Mouse (Mus musculus): Measurements from ENCODE around the gene Rab29. TPM values are rescaled to one million over a fixed set of nuclear protein-coding genes. Genes with fewer than 3 reads are reported as not detected.

Gene Rab29
- polyA plus RNA-seq, 1 experiment from 2014 or later = 7.6 TPM

DNA sequence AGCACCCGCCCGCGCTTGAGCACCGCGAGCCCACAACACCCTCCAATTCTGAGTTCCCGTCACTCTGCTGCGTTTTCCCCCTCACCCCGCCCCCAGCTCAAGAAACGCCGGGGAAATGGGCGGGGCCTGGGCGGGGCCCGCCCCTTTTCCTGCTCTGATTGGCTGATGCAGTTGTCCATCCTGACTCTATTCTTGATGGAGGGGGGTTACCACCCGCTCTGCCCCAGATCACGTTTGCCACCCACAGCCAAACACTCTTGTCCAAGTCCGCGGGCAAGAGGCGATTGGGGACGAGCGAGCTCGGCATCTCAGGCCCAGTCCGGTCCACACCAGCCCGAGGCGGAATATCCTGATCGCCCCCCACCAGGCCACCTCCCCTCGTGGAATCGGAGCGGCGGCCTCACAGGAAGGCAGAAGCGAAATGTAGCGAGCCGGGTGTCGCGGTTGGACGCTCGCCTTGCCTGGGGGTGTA lies 39.2 kb upstream of the Rab29 start:
- Histone ChIP-seq H3K9ac (ENCODE audit: low read depth, low read length) (peak overlapping the region; percentile 82), H3K4me1 (ENCODE audit: control insufficient read depth, insufficient read depth, low read length) (peaks cover 20% of the 10 kb centered on the region), H3K4me3 (ENCODE audit: low read depth, low read length) (peak overlapping the region; percentile 76), H3K27ac (ENCODE audit: low read length) (peak overlapping the region; percentile 79), H3K4me2 (ENCODE audit: low read length) (peak overlapping the region; percentile 95), H3K27me3 (ENCODE audit: control insufficient read depth, insufficient read depth, low read depth, low read length) (no peaks in the 10 kb centered on the region), H3K36me3 (ENCODE audit: control insufficient read depth, insufficient read depth, low read length) (no peaks in the 10 kb centered on the region), H3K9me3 (replicated peaks; ENCODE audit: control insufficient read depth, low read length, poor library complexity, severe bottlenecking) (no peaks in the 10 kb centered on the region)
- ATAC-seq = peak; percentile 97
- WGBS = under 1% methylated on average over 35 of the region's 36 CpGs

- WGBS = 1% methylated on average over 19 of the region's 22 CpGs
- Histone ChIP-seq H3K9ac (ENCODE audit: low read depth, low read length) (peak overlapping the region; percentile 82), H3K4me1 (ENCODE audit: control insufficient read depth, insufficient read depth, low read length) (peaks cover 20% of the 10 kb centered on the region), H3K4me2 (ENCODE audit: low read length) (peak overlapping the region; percentile 95), H3K9me3 (replicated peaks; ENCODE audit: control insufficient read depth, low read length, poor library complexity, severe bottlenecking) (no peaks in the 10 kb centered on the region), H3K27ac (ENCODE audit: low read length) (peak overlapping the region; percentile 79), H3K27me3 (ENCODE audit: control insufficient read depth, insufficient read depth, low read depth, low read length) (no peaks in the 10 kb centered on the region), H3K36me3 (ENCODE audit: control insufficient read depth, insufficient read depth, low read length) (no peaks in the 10 kb centered on the region), H3K4me3 (ENCODE audit: low read depth, low read length) (peak overlapping the region; percentile 76)
- ATAC-seq = peak; percentile 74
Observed at GRCm38 (mm10) chr1:131828297-131829126, 38.5 kb upstream of the Rab29 start.

DNA sequence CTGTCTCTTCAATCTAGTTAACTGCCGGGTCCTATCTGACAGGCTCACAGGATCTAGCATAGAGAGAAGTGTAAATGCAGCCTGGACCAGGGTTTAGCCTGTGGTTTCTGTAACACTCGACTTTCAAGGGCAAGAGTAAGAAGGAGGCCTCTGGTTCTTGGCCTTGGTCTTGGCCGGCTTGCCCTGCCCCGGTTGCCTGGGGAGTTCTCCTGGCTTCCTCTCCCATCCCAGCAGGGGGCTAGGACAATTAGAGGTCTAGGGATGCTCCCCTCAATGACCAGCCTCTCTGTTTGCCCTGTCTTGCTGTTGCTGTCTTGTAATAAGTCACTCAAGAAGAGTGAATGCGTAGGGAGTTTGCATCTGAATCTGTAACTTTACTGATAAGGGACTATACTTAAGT lies 37.7 kb upstream of the Rab29 start:
- Histone ChIP-seq H3K9ac (ENCODE audit: low read depth, low read length) (0 out of 2 replicates have a peak overlapping the region, but pooled peaks have one; percentile 33), H3K9me3 (replicated peaks; ENCODE audit: control insufficient read depth, low read length, poor library complexity, severe bottlenecking) (no peaks in the 10 kb centered on the region), H3K27ac (ENCODE audit: low read length) (no peak overlapping the region), H3K36me3 (ENCODE audit: control insufficient read depth, insufficient read depth, low read length) (no peaks in the 10 kb centered on the region), H3K4me3 (ENCODE audit: low read depth, low read length) (peak overlapping the region; percentile 76), H3K4me2 (ENCODE audit: low read length) (peak overlapping the region; percentile 95), H3K4me1 (ENCODE audit: control insufficient read depth, insufficient read depth, low read length) (peaks cover 20% of the 10 kb centered on the region), H3K27me3 (ENCODE audit: control insufficient read depth, insufficient read depth, low read depth, low read length) (no peaks in the 10 kb centered on the region)
- 45% methylated on average over 5 of the region's 5 CpGs for WGBS
- ATAC-seq = no peak

DNA sequence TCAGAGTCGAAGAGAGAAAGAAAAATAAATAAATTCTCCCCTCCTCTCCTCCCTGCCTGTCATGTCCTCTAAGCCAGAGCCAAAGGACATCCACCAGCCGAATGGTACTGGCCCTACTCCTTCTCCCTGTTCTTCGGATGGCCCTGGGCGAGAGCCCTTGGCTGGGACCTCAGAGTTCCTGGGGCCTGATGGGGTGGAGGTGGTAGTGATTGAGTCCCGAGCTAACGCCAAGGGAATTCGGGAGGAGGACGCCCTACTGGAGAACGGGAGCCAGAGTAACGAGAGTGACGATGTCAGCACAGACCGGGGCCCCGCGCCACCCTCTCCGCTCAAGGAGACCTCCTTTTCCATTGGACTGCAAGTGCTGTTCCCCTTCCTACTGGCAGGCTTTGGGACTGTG lies 36.5 kb upstream of the Rab29 start:
- Histone ChIP-seq H3K4me1 (ENCODE audit: control insufficient read depth, insufficient read depth, low read length) (peaks cover 20% of the 10 kb centered on the region), H3K27ac (ENCODE audit: low read length) (no peak overlapping the region), H3K9me3 (replicated peaks; ENCODE audit: control insufficient read depth, low read length, poor library complexity, severe bottlenecking) (no peaks in the 10 kb centered on the region), H3K4me3 (ENCODE audit: low read depth, low read length) (no peak overlapping the region), H3K9ac (ENCODE audit: low read depth, low read length) (no peak overlapping the region), H3K27me3 (ENCODE audit: control insufficient read depth, insufficient read depth, low read depth, low read length) (no peaks in the 10 kb centered on the region), H3K36me3 (ENCODE audit: control insufficient read depth, insufficient read depth, low read length) (no peaks in the 10 kb centered on the region), H3K4me2 (ENCODE audit: low read length) (no peak overlapping the region)
- 89% methylated on average over 15 of the region's 15 CpGs for WGBS
- ATAC-seq = no peak

GRCm38 (mm10) chr1:131830971-131831641 lies 35.9 kb upstream of the Rab29 start:
- no peaks in the 10 kb centered on the region for H3K9me3 ChIP-seq (replicated peaks; ENCODE audit: control insufficient read depth, low read length, poor library complexity, severe bottlenecking)
- no peak for ATAC-seq
- WGBS = 77% methylated on average over 8 of the region's 8 CpGs

GRCm38 (mm10) chr1:131837035-131837434 lies 30.0 kb upstream of the Rab29 start:
- Histone ChIP-seq H3K9ac (ENCODE audit: low read depth, low read length) (no peak overlapping the region), H3K27ac (ENCODE audit: low read length) (no peak overlapping the region)
- WGBS = 82% methylated on average over 3 of the region's 3 CpGs

More at GRCm38 (mm10) chr1:131830971-131831641, 35.9 kb upstream of the Rab29 start:
- H3K4me3 ChIP-seq (ENCODE audit: low read depth, low read length) = no peak overlapping the region
- H3K27me3 ChIP-seq (ENCODE audit: control insufficient read depth, insufficient read depth, low read depth, low read length) = no peaks in the 10 kb centered on the region
- H3K9ac ChIP-seq (ENCODE audit: low read depth, low read length) = no peak overlapping the region
- H3K27ac ChIP-seq (ENCODE audit: low read length) = no peak overlapping the region
- no peak overlapping the region; the same call in 1 of the 2 replicates for H3K4me2 ChIP-seq (ENCODE audit: low read length)
- no peaks in the 10 kb centered on the region for H3K36me3 ChIP-seq (ENCODE audit: control insufficient read depth, insufficient read depth, low read length)
- H3K4me1 ChIP-seq (ENCODE audit: control insufficient read depth, insufficient read depth, low read length) = peaks cover 20% of the 10 kb centered on the region

DNA sequence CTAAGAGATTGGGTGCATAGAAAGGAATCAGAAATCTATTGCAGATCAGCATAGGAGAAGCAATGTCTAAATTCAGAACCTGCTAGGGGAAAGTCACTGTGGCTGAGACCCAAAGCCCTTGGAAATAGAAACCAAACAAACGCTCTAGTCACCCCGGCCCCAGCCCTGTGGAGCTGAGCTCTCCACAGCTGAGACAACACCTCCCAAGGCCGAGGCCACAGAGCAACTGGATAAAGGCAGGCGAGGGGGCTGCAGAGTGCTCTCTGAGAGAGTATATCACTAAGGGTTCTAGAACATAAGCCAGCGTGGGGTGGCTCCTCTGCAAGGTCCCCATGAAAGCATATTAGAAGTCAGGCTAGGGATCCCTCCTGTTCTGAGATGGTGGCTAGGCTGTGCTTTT lies 28.5 kb upstream of the Rab29 start:
- no peak overlapping the region for H3K9ac ChIP-seq (ENCODE audit: low read depth, low read length)
- 81% methylated on average over 5 of the region's 5 CpGs for WGBS
- peaks cover 7% of the 10 kb centered on the region for H3K36me3 ChIP-seq (ENCODE audit: control insufficient read depth, insufficient read depth, low read length)
- no peak overlapping the region for H3K4me2 ChIP-seq (ENCODE audit: low read length)
- H3K4me1 ChIP-seq (ENCODE audit: control insufficient read depth, insufficient read depth, low read length) = no peaks in the 10 kb centered on the region
- ATAC-seq = no peak
- H3K9me3 ChIP-seq (replicated peaks; ENCODE audit: control insufficient read depth, low read length, poor library complexity, severe bottlenecking) = no peaks in the 10 kb centered on the region
- H3K27me3 ChIP-seq (ENCODE audit: control insufficient read depth, insufficient read depth, low read depth, low read length) = no peaks in the 10 kb centered on the region
- H3K4me3 ChIP-seq (ENCODE audit: low read depth, low read length) = no peak overlapping the region
- no peak overlapping the region for H3K27ac ChIP-seq (ENCODE audit: low read length)

More at GRCm38 (mm10) chr1:131837035-131837434, 30.0 kb upstream of the Rab29 start:
- Histone ChIP-seq H3K4me3 (ENCODE audit: low read depth, low read length) (no peak overlapping the region), H3K27me3 (ENCODE audit: control insufficient read depth, insufficient read depth, low read depth, low read length) (no peaks in the 10 kb centered on the region), H3K36me3 (ENCODE audit: control insufficient read depth, insufficient read depth, low read length) (no peaks in the 10 kb centered on the region; the same call in 1 of the 2 replicates), H3K9me3 (replicated peaks; ENCODE audit: control insufficient read depth, low read length, poor library complexity, severe bottlenecking) (no peaks in the 10 kb centered on the region), H3K4me1 (ENCODE audit: control insufficient read depth, insufficient read depth, low read length) (no peaks in the 10 kb centered on the region), H3K4me2 (ENCODE audit: low read length) (no peak overlapping the region)
- no peak for ATAC-seq

- no peak overlapping the region for H3K27ac ChIP-seq (ENCODE audit: low read length)
- H3K4me1 ChIP-seq (ENCODE audit: control insufficient read depth, insufficient read depth, low read length) = no peaks in the 10 kb centered on the region
- H3K27me3 ChIP-seq (ENCODE audit: control insufficient read depth, insufficient read depth, low read depth, low read length) = no peaks in the 10 kb centered on the region
- WGBS = 52% methylated on average over 2 of the region's 2 CpGs
- H3K9me3 ChIP-seq (replicated peaks; ENCODE audit: control insufficient read depth, low read length, poor library complexity, severe bottlenecking) = no peaks in the 10 kb centered on the region
- peaks cover 11% of the 10 kb centered on the region for H3K36me3 ChIP-seq (ENCODE audit: control insufficient read depth, insufficient read depth, low read length)
- H3K4me3 ChIP-seq (ENCODE audit: low read depth, low read length) = no peak overlapping the region
- no peak for ATAC-seq
- H3K9ac ChIP-seq (ENCODE audit: low read depth, low read length) = no peak overlapping the region
- H3K4me2 ChIP-seq (ENCODE audit: low read length) = no peak overlapping the region
Observed at GRCm38 (mm10) chr1:131839279-131839678, 27.7 kb upstream of the Rab29 start.

GRCm38 (mm10) chr1:131842221-131842620 lies 24.8 kb upstream of the Rab29 start:
- H3K36me3 ChIP-seq (ENCODE audit: control insufficient read depth, insufficient read depth, low read length) = peaks cover 15% of the 10 kb centered on the region
- no peak overlapping the region for H3K27ac ChIP-seq (ENCODE audit: low read length)
- H3K9me3 ChIP-seq (replicated peaks; ENCODE audit: control insufficient read depth, low read length, poor library complexity, severe bottlenecking) = no peaks in the 10 kb centered on the region
- 77% methylated on average over 4 of the region's 4 CpGs for WGBS
- H3K4me2 ChIP-seq (ENCODE audit: low read length) = no peak overlapping the region
- no peak overlapping the region for H3K4me3 ChIP-seq (ENCODE audit: low read depth, low read length)
- no peaks in the 10 kb centered on the region for H3K27me3 ChIP-seq (ENCODE audit: control insufficient read depth, insufficient read depth, low read depth, low read length)
- H3K9ac ChIP-seq (ENCODE audit: low read depth, low read length) = no peak overlapping the region
- no peak for ATAC-seq
- no peaks in the 10 kb centered on the region for H3K4me1 ChIP-seq (ENCODE audit: control insufficient read depth, insufficient read depth, low read length)

All from midbrain, embryonic 16.5 days (tissue).